Mouse (Mus musculus) heart, embryonic 13.5 days (tissue): Measurements from ENCODE around the gene Rab11b. TPM values are rescaled to one million over a fixed set of nuclear protein-coding genes. Genes with fewer than 3 reads are reported as not detected.

Source experiments
- ATAC-seq: fragments of 200-750 bp; cut with Nextera tagmentation; 2 replicates; pipeline ENCODE4 v1.8.0; 2017; ENCODE audit warnings: moderate TSS enrichment; ENCODE audit not compliant: insufficient number of reproducible peaks, low FRiP score, low TSS enrichment; ENCODE audit errors: extremely low read depth
- H3K27ac ChIP-seq: fragments of 300-500 bp; sonication (generic); replicated peaks from 2 replicates; pipeline ENCODE4 v1.5.1; 2015; ENCODE audit warnings: moderate library complexity, mild to moderate bottlenecking, inconsistent platforms
- H3K27me3 ChIP-seq: fragments of 300-500 bp; sonication (generic); replicated peaks from 2 replicates; pipeline ENCODE4 v1.6.1; 2015; ENCODE audit warnings: mild to moderate bottlenecking, inconsistent platforms
- H3K36me3 ChIP-seq: fragments of 300-500 bp; sonication (generic); 2 replicates; pipeline ENCODE4 v1.6.1; 2015; ENCODE audit warnings: mild to moderate bottlenecking, inconsistent platforms
- H3K4me1 ChIP-seq: fragments of 300-500 bp; sonication (generic); 2 replicates; pipeline ENCODE4 v1.6.1; 2015; ENCODE audit warnings: inconsistent platforms
- H3K4me2 ChIP-seq: fragments of 300-500 bp; sonication (generic); 2 replicates; pipeline ENCODE4 v1.6.1; 2015; ENCODE audit warnings: inconsistent platforms, mild to moderate bottlenecking, moderate library complexity
- H3K4me3 ChIP-seq: fragments of 300-500 bp; sonication (generic); 2 replicates; pipeline ENCODE4 v1.5.1; 2015; ENCODE audit warnings: moderate library complexity, mild to moderate bottlenecking, inconsistent platforms
- H3K9ac ChIP-seq: fragments of 300-500 bp; sonication (generic); 2 replicates; pipeline ENCODE4 v1.6.1; 2015; ENCODE audit warnings: inconsistent platforms, mild to moderate bottlenecking, moderate library complexity
- H3K9me3 ChIP-seq: fragments of 300-500 bp; sonication (generic); 2 replicates; pipeline ENCODE4 v1.6.1; 2016; ENCODE audit warnings: inconsistent platforms
- WGBS: fragments of 180-500 bp; shearing (Covaris S2); methylation state at CpG from one replicate; pipeline ENCODE4 v1.1.7; 2015; ENCODE audit warnings: mixed read lengths; 5-methylcytosine and 5-hydroxymethylcytosine counted together
- polyA plus RNA-seq: library from polyadenylated mRNA; unstranded; fragments of >200 nt; fragmentation: Nextera tagmentation; extraction: Ambion mirVana; gene quantifications from 2 replicates; pipeline ENCODE4 v1.2.1, GENCODE M21; 2015

Rab11b gene
- polyA plus RNA-seq, result 318 and 325 TPM in 2 replicates

DNA sequence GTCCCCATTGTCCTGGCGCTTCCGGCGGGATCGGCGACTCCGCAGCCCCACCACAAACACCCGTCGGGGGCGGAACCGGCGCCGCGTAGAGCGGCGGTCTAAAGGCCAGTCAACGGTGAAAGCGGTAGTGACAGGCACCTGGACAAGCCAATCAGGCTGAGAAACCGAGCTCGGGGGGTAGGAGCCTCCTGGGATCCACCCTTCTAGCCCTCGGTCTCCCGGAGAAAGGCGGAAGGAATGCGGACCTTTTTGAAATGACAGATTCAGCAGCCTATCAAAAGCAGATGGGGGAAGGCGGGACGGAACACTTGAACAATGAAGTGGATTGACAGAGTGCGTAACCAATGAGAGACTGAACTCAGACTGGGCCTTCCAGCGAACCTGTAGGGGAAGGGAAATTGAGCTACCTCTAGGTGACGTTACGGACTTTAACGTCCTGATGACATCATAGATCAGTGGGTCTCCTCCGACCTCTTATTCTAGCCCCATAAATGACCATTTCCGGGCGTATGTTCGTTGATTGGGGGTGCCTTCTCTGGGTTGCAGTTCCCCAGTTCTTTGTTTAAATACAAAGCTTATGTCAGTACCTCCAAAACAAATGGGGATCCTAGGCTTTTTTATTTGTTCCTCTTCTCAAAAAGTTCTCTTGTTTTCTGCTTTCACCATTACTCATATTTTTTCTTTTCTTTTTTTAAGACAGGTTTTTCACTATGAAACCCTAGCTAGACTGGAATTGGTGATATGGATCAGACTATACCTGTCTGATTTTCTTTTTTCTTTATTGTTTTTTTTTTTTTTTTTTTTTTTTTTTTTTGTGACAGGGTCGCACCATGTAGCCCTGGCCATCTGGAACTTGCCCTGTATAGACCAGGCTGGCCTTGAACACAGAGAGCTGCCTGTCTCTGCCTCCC, at the start of gene Rab11b:
Gene Rab11b, minus strand, starts transcription at position 276 of the 911 bp plus-strand sequence.
- 2% methylated on average over 35 of the region's 35 CpGs for WGBS
- H3K9ac ChIP-seq, result peak within 1 kb of the TSS; percentile 94
- H3K9me3 ChIP-seq, result no peaks in the 10 kb centered on the region
- peak within 1 kb of the TSS; percentile 69 for H3K4me3 ChIP-seq
- H3K4me2 ChIP-seq, result peak within 1 kb of the TSS; percentile 91
- H3K27me3 ChIP-seq, result no peaks in the 10 kb centered on the region
- peak within 1 kb of the TSS; percentile 99 for H3K27ac ChIP-seq
- H3K36me3 ChIP-seq, result peaks cover 3% of the 10 kb centered on the region; the same call in 1 of the 2 replicates
- ATAC-seq, result peak; percentile 98
- peaks cover 45% of the 10 kb centered on the region for H3K4me1 ChIP-seq

DNA sequence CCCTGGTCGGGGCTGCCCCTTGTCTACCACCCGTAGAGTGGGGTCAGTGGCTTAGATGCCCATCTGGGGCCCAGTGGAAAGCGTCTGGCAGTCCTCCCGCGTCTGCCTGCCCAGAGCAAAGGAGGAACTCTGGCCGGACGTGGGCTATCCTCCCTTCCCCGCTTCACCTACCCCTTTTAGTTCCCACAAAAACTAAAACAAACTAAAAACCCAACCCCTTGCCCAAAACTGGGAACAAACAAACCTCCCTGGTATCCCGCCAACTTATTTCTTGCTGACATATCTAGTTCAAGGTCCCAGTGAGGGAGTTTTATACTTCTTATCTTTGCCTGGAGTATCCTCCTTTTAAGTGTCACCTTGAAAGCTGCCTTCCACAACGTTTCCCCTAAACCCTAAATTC, 47.9 kb upstream of the Rab11b start:
- 29% methylated on average over 10 of the region's 10 CpGs for WGBS
- no peak for ATAC-seq
- H3K36me3 ChIP-seq, result no peaks in the 10 kb centered on the region

DNA sequence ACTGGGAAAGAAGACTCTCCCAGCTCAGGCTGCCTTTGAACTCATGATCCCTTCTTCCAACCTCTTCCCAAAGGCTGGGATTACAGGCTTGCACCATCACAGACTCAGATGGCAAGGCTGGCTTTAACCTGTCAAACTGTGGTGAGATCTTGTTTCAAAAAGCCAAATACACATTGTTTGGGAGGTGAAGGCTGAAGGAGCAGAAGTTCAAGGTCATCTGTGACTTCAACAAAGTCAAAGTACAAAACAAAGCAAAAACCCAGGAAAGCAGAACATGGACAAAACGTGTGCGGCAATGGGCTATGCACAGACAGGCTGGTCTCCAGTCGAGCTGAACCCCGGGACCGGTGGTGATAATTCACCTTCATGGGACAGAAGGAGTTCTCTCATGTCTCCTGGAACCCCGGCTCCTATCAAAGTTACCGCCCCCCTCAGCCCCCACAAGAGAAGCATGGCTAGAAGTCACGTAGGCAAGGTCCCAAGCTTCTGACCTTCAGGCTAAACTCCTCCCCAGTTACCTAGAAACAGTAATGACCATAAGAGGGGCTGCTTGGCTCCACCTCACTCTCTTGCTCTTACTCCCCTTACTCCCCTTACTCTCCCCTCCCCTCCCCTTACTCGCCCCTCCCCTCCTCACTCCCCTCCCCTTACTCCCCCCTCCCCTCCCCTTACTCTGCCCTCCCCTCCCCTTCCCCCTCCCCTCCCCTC, 47.0 kb upstream of the Rab11b start:
- H3K9ac ChIP-seq, result no peak overlapping the region
- no peak for ATAC-seq
- H3K4me1 ChIP-seq, result peaks cover 28% of the 10 kb centered on the region
- no peaks in the 10 kb centered on the region for H3K36me3 ChIP-seq
- H3K27me3 ChIP-seq, result peaks cover 59% of the 10 kb centered on the region
- H3K9me3 ChIP-seq, result no peaks in the 10 kb centered on the region
- 43% methylated on average over 8 of the region's 9 CpGs for WGBS
- no peak overlapping the region for H3K4me3 ChIP-seq
- H3K27ac ChIP-seq, result no peak overlapping the region
- no peak overlapping the region for H3K4me2 ChIP-seq

More for the DNA sequence above, 47.9 kb upstream of the Rab11b start:
- H3K4me1 ChIP-seq, result peaks cover 37% of the 10 kb centered on the region
- H3K4me3 ChIP-seq, result no peak overlapping the region
- H3K27me3 ChIP-seq, result peaks cover 60% of the 10 kb centered on the region
- H3K4me2 ChIP-seq, result no peak overlapping the region
- H3K27ac ChIP-seq, result no peak overlapping the region
- H3K9ac ChIP-seq, result no peak overlapping the region
- H3K9me3 ChIP-seq, result no peaks in the 10 kb centered on the region

DNA sequence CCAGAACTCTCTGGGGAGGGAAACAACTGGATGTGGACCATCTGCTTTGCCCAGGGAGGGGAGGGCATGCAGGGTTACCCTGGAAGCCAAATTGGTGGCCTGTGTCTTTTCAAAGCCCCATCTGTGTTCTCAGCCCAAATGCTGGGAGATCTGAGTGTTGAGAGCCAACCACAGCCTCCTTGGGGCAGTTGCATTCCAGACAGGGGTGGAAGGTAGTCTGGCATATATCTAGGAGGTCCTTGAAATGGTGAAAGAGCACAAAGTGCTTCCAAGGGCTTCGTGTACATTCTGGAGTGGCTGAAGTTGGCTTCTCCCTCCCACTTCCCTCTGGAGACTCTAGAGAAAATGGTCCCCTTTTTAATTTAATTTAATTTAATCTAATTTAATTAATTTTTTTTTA, 44.4 kb upstream of the Rab11b start:
- H3K4me3 ChIP-seq, result no peak overlapping the region
- no peaks in the 10 kb centered on the region for H3K36me3 ChIP-seq
- WGBS, result 15% methylated on average over 1 of the region's 1 CpGs
- no peak overlapping the region for H3K9ac ChIP-seq
- no peak overlapping the region for H3K27ac ChIP-seq
- ATAC-seq, result no peak
- no peak overlapping the region for H3K4me2 ChIP-seq
- peaks cover 11% of the 10 kb centered on the region for H3K4me1 ChIP-seq
- peaks cover 76% of the 10 kb centered on the region for H3K27me3 ChIP-seq
- no peaks in the 10 kb centered on the region for H3K9me3 ChIP-seq

DNA sequence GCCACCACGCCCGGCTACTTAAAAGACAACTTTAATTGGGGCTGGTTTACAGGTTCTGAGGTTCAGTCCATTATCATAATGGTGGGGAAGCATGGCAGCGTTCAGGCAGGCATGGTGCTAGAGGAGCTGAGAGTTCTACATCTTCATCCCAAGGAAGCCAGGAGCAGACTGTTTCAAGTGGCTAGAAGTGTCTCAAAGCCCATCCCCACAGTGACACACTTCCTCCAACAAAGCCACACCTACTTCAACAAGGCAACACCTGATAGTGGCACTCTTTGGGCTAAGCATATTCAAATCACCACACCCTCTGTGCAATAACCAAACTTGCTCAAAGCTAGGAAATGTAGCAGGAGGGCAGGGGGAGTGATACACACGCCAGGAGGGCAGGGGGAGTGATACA, 43.9 kb upstream of the Rab11b start:
- H3K9ac ChIP-seq, result no peak overlapping the region
- ATAC-seq, result no peak
- H3K9me3 ChIP-seq, result no peaks in the 10 kb centered on the region
- no peaks in the 10 kb centered on the region for H3K36me3 ChIP-seq
- H3K27ac ChIP-seq, result no peak overlapping the region
- peaks cover 78% of the 10 kb centered on the region for H3K27me3 ChIP-seq
- H3K4me1 ChIP-seq, result peaks cover 11% of the 10 kb centered on the region
- 53% methylated on average over 4 of the region's 4 CpGs for WGBS
- H3K4me2 ChIP-seq, result no peak overlapping the region
- H3K4me3 ChIP-seq, result no peak overlapping the region

DNA sequence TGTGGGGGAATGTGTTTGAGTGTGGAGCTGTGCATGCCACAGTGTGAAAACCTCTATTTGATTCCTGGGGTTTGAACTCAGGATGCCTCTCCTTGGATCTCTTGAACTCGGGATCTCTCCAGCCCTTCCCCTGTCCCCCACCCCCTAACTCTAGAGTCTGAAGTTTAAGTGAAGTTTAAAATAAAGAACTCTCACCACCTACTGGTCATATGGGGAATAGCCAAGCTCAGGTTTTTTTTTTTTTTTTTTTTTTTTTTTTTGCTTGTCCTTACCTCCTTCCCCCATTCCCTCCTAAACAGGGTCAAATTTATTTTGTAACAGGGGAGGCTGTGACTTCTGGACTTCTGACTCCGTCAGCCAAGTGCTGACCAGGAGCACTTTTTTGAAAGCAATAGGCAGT, 41.9 kb upstream of the Rab11b start:
- Histone ChIP-seq H3K27ac (no peak overlapping the region), H3K36me3 (no peaks in the 10 kb centered on the region), H3K9ac (no peak overlapping the region), H3K4me2 (no peak overlapping the region), H3K27me3 (peaks cover 77% of the 10 kb centered on the region), H3K4me1 (peaks cover 5% of the 10 kb centered on the region), H3K9me3 (no peaks in the 10 kb centered on the region), H3K4me3 (no peak overlapping the region)
- ATAC-seq, result no peak
- WGBS, result 1% methylated on average over 2 of the region's 2 CpGs

DNA sequence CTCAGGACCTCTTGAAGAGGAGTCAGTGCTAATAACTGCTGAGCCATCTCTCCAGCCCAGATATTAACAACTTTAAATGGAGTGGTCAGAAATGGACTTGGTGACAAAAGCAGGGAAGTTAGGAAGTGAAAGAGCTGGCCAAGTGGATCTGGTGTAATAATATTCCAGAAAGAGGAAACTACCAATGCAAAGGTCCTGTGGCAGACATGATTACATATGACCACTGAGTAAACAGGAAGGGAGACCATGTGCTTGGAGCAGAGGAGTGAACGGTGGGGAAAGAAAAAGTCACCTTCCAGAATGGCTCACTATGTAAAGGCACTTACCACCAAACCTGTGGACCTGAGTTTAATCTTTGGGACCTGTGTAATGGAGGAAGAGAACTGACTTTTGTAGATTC, 38.9 kb upstream of the Rab11b start:
- Histone ChIP-seq H3K9me3 (no peaks in the 10 kb centered on the region), H3K36me3 (no peaks in the 10 kb centered on the region), H3K27ac (no peak overlapping the region), H3K4me3 (no peak overlapping the region), H3K4me2 (no peak overlapping the region), H3K4me1 (peaks cover 2% of the 10 kb centered on the region), H3K27me3 (peaks cover 70% of the 10 kb centered on the region), H3K9ac (no peak overlapping the region)
- ATAC-seq, result no peak
- 37% methylated on average over 1 of the region's 1 CpGs for WGBS

DNA sequence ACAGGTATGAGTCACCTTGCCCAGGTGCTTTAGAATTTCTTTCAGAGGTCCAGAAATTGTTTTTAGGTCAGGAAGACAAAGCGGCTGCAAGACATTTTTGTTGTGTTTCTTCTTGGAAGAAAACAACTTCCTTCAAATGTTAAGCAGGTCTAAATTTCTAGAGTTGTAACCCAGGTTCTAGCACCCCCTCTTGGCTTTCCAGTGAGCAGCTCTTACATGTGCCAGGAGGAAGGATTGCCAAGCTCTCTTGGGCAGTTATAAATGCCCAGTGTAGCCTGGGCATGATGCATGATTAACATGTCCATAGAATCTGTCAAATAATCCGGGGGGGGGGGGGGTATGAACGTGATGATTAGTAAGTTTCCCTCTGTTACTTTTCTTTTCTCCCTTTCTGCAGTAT, 38.0 kb upstream of the Rab11b start:
- Histone ChIP-seq H3K9ac (no peak overlapping the region), H3K27ac (no peak overlapping the region), H3K36me3 (no peaks in the 10 kb centered on the region), H3K27me3 (peaks cover 74% of the 10 kb centered on the region), H3K4me3 (no peak overlapping the region), H3K4me1 (no peaks in the 10 kb centered on the region), H3K9me3 (no peaks in the 10 kb centered on the region), H3K4me2 (no peak overlapping the region)
- ATAC-seq, result no peak
- WGBS, result 50% methylated on average over 3 of the region's 3 CpGs

DNA sequence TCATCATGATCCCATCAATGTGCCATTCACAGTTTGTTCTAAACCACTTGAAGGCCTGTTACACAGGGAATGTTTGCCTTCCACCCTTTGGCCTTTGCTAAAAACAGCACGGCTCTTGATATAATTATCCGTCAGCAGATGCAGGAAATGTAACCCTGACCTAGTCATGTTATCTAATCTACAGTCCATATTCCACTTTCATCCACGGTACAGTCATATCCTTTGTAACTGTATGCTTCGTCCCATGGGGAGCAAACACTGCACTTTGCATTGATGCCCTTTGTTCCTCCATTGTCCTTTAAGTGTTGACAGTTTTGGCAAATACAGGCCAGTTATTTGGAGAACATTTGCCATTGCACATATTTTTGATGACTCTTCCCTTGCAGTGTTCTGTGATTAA, 28.4 kb upstream of the Rab11b start:
- Histone ChIP-seq H3K4me3 (no peak overlapping the region), H3K9me3 (no peaks in the 10 kb centered on the region), H3K27me3 (peaks cover 51% of the 10 kb centered on the region), H3K4me2 (no peak overlapping the region), H3K9ac (no peak overlapping the region), H3K36me3 (no peaks in the 10 kb centered on the region), H3K4me1 (peaks cover 20% of the 10 kb centered on the region), H3K27ac (no peak overlapping the region)
- no peak for ATAC-seq
- WGBS, result 16% methylated on average over 4 of the region's 4 CpGs

DNA sequence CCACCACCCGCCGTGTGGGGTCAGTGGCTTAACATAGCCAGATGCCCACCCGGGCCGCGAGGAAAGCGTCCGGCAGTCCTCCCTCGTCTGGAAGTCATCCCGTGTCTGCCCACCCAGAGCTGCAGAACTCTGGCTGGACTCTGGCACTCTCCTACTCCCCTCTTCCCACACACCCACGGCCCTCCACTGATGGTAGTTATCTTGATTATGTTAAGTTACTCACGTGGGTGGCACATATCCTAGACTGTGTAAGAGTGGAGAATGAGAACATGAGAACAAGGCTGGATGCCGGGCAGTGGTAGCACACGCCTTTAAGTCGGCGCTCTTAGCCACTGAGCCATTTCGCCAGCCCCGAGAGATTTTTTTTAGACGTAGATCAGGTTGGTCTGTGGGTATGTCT, 26.0 kb upstream of the Rab11b start:
- Histone ChIP-seq H3K9me3 (no peaks in the 10 kb centered on the region), H3K4me3 (no peak overlapping the region), H3K27ac (no peak overlapping the region), H3K36me3 (no peaks in the 10 kb centered on the region), H3K4me2 (no peak overlapping the region), H3K27me3 (peaks cover 43% of the 10 kb centered on the region), H3K9ac (no peak overlapping the region), H3K4me1 (peaks cover 44% of the 10 kb centered on the region)
- 75% methylated on average over 18 of the region's 18 CpGs for WGBS
- no peak for ATAC-seq

DNA sequence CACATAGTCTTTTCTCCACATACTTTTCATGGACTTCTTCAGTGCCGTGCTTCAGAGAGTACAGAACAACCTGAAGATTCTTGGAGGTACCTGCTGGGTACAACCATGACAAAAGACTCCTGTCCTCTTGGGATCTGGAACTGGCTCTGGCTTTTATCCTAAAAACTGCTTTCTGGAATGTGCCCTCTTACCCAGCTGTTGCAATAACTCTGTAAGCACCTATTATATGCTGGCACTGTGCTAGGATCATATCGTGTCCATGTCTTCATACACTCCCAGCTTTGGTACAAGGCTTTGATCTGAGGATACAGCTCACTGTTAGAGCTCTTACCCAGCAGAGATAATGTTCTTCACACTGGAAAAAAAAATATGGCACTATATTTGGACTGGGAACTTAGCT, 24.6 kb upstream of the Rab11b start:
- Histone ChIP-seq H3K36me3 (no peaks in the 10 kb centered on the region), H3K27ac (no peak overlapping the region), H3K4me2 (no peak overlapping the region), H3K9ac (no peak overlapping the region), H3K9me3 (no peaks in the 10 kb centered on the region), H3K27me3 (peaks cover 33% of the 10 kb centered on the region), H3K4me1 (peaks cover 58% of the 10 kb centered on the region), H3K4me3 (no peak overlapping the region)
- 62% methylated on average over 2 of the region's 2 CpGs for WGBS
- no peak for ATAC-seq
